Mouse (Mus musculus): ENCODE measurements around the gene Ttf1. TPM values are rescaled to one million over a fixed set of nuclear protein-coding genes. Genes with fewer than 3 reads are reported as not detected.

The Ttf1 gene
- total RNA-seq, 2 experiments from 2014 or later = 14.0 to 15.6 TPM

- no peak overlapping the region for H3K4me3 ChIP-seq
- no peak overlapping the region for H3K27ac ChIP-seq
- no peak for DNase-seq (ENCODE audit: low spot score in 2 of 2)
- TF ChIP-seq CTCF (conservative IDR thresholded peaks at IDR 0.05) = no peak
These were observed 19.2 kb upstream of the Ttf1 start for GRCm38 (mm10) chr2:29040594-29041476.

GRCm38 (mm10) chr2:29041477-29041768, 18.6 kb upstream of the Ttf1 start:
- no peak for TF ChIP-seq CTCF (conservative IDR thresholded peaks at IDR 0.05)
- no peak for DNase-seq (ENCODE audit: low spot score in 2 of 2)
- H3K27ac ChIP-seq = no peak overlapping the region

GRCm38 (mm10) chr2:29042124-29042523, 17.9 kb upstream of the Ttf1 start:
- TF ChIP-seq CTCF (conservative IDR thresholded peaks at IDR 0.05) = peak; percentile 45
- DNase-seq (ENCODE audit: low spot score in 2 of 2) = no peak
- Histone ChIP-seq H3K27ac (no peak overlapping the region), H3K4me3 (no peak overlapping the region)

More at GRCm38 (mm10) chr2:29041477-29041768, 18.6 kb upstream of the Ttf1 start:
- H3K4me3 ChIP-seq = no peak overlapping the region

- H3K4me3 ChIP-seq = no peak overlapping the region
- no peak for DNase-seq (ENCODE audit: low spot score in 2 of 2)
- TF ChIP-seq CTCF (conservative IDR thresholded peaks at IDR 0.05) = no peak
- no peak overlapping the region for H3K27ac ChIP-seq
These were observed 13.9 kb upstream of the Ttf1 start for GRCm38 (mm10) chr2:29046151-29046550.

GRCm38 (mm10) chr2:29051932-29052331, 8.1 kb upstream of the Ttf1 start:
- no peak for TF ChIP-seq CTCF (conservative IDR thresholded peaks at IDR 0.05)
- H3K4me3 ChIP-seq = no peak overlapping the region
- H3K27ac ChIP-seq = no peak overlapping the region
- DNase-seq (ENCODE audit: low spot score in 2 of 2) = no peak

GRCm38 (mm10) chr2:29052943-29053454, 7.1 kb upstream of the Ttf1 start:
- peak; percentile 85 for TF ChIP-seq CTCF (conservative IDR thresholded peaks at IDR 0.05)

GRCm38 (mm10) chr2:29053802-29054544, 6.1 kb upstream of the Ttf1 start:
- Histone ChIP-seq H3K27ac (no peak overlapping the region), H3K4me3 (no peak overlapping the region)
- TF ChIP-seq CTCF (conservative IDR thresholded peaks at IDR 0.05) = peak; percentile 83
- peak; percentile 34 to 69 for DNase-seq (ENCODE audit: low spot score in 2 of 2)

More at GRCm38 (mm10) chr2:29052943-29053454, 7.1 kb upstream of the Ttf1 start:
- Histone ChIP-seq H3K27ac (no peak overlapping the region), H3K4me3 (no peak overlapping the region)
- peak in 1 of 2 experiments; percentile 60 for DNase-seq (ENCODE audit: low spot score in 2 of 2)

- no peak for TF ChIP-seq CTCF (conservative IDR thresholded peaks at IDR 0.05)
- Histone ChIP-seq H3K4me3 (peak overlapping the region; percentile 48), H3K27ac (no peak overlapping the region)
- no peak for DNase-seq (ENCODE audit: low spot score in 2 of 2)
These were observed 5.5 kb upstream of the Ttf1 start for GRCm38 (mm10) chr2:29054545-29054935.

- no peak within 1 kb of the TSS for H3K27ac ChIP-seq
- peak in 1 of 2 experiments; percentile 31 for DNase-seq (ENCODE audit: low spot score in 2 of 2)
- no peak for TF ChIP-seq CTCF (conservative IDR thresholded peaks at IDR 0.05)
- peak within 1 kb of the TSS; percentile 48 for H3K4me3 ChIP-seq
These were observed 5.1 kb upstream of the Ttf1 start, which contains the start of gene Cfap77 for GRCm38 (mm10) chr2:29054991-29055390. Cfap77 (minus strand) TSS chr2:29055066.

GRCm38 (mm10) chr2:29065796-29066195, 5.7 kb downstream of the Ttf1 start:
- no peak overlapping the region for H3K27ac ChIP-seq
- H3K4me3 ChIP-seq = no peak overlapping the region
- no peak for DNase-seq (ENCODE audit: low spot score in 2 of 2)
- no peak for TF ChIP-seq CTCF (conservative IDR thresholded peaks at IDR 0.05)

GRCm38 (mm10) chr2:29066410-29066809, 6.3 kb downstream of the Ttf1 start:
- H3K4me3 ChIP-seq = no peak overlapping the region
- no peak overlapping the region for H3K27ac ChIP-seq
- no peak for DNase-seq (ENCODE audit: low spot score in 2 of 2)
- TF ChIP-seq CTCF (conservative IDR thresholded peaks at IDR 0.05) = peak; percentile 74

- DNase-seq (ENCODE audit: low spot score in 2 of 2) = no peak
- no peak for TF ChIP-seq CTCF (conservative IDR thresholded peaks at IDR 0.05)
- Histone ChIP-seq H3K4me3 (no peak overlapping the region), H3K27ac (no peak overlapping the region)
These were observed 14.6 kb downstream of the Ttf1 start for GRCm38 (mm10) chr2:29074676-29075075.

All from layer of hippocampus, adult 2 months (tissue).